ENCODE assay signal across 9 mouse cellular contexts in genomic region chr1:180481956-180482355, GRCm38 (mm10). TPM values are rescaled to one million over a fixed set of nuclear protein-coding genes. Genes with fewer than 3 reads are reported as not detected.
DNase-seq lines count a peak whose midpoint lies in the region; ATAC-seq and TF ChIP-seq lines count a peak whose summit lies in the region.
"Had no signal": no experiment of that assay in that cellular context is flagged by ENCODE, and none has a peak within 500 bp of the region (broad histone marks: within the 10 kb centered on the region; RNA-seq: fewer than 3 reads in every experiment).

No protein-coding gene starts in this region.

- ATAC-seq in kidney, embryonic 16.5 days (ENCODE audit: low FRiP score, low TSS enrichment): no peak; the same call in 1 of the 2 replicates
- ATAC-seq in embryonic facial prominence, embryonic 13.5 days (ENCODE audit: insufficient number of reproducible peaks, insufficient read depth, low FRiP score, low TSS enrichment, low read depth): no peak
- 0 out of 2 replicates have a peak, but pooled peaks have one; percentile 26 for ATAC-seq in intestine, embryonic 15.5 days
- 0 out of 2 replicates have a peak, but pooled peaks have one; percentile 23 for ATAC-seq in neural tube, embryonic 15.5 days (ENCODE audit: low FRiP score)

- no peak overlapping the region for H3K4me3 ChIP-seq in kidney, embryonic 16.5 days (ENCODE audit: low read length)
- no peak overlapping the region for H3K4me3 ChIP-seq in kidney, adult 2 months (ENCODE audit: insufficient read depth, low read depth, low read length)
- H3K4me3 ChIP-seq in embryonic facial prominence, embryonic 13.5 days: no peak overlapping the region
- H3K4me3 ChIP-seq in intestine, embryonic 15.5 days (replicated peaks): no peak overlapping the region
- H3K4me3 ChIP-seq in neural tube, embryonic 15.5 days (replicated peaks): peak overlapping the region; percentile 57

- DNase-seq in kidney, adult 2 months: no peak
- no peak for DNase-seq in testis, postnatal 14 days (ENCODE audit: low spot score)
- no peak for DNase-seq in layer of hippocampus, adult 8-10 months (ENCODE audit: low spot score in 2 of 2)
- no peak for DNase-seq in natural killer cell, adult 2 months (ENCODE audit: low spot score in 2 of 2)
- DNase-seq: lung, postnatal 10 days had no signal

- H3K36me3 ChIP-seq in kidney, embryonic 16.5 days (ENCODE audit: insufficient read depth, low read length): no peaks in the 10 kb centered on the region
- no peaks in the 10 kb centered on the region for H3K36me3 ChIP-seq in kidney, adult 2 months (ENCODE audit: control insufficient read depth, insufficient read depth, low read length)
- H3K36me3 ChIP-seq in embryonic facial prominence, embryonic 13.5 days: no peaks in the 10 kb centered on the region
- H3K36me3 ChIP-seq in intestine, embryonic 15.5 days: no peaks in the 10 kb centered on the region
- H3K36me3 ChIP-seq in neural tube, embryonic 15.5 days: no peaks in the 10 kb centered on the region

- TF ChIP-seq CTCF in kidney, adult 2 months (conservative IDR thresholded peaks at IDR 0.05; ENCODE audit: insufficient read depth, insufficient read length, low read depth, low read length): no peak

- no peaks in the 10 kb centered on the region for H3K9me3 ChIP-seq in kidney, embryonic 16.5 days (ENCODE audit: low read length)
- no peaks in the 10 kb centered on the region for H3K9me3 ChIP-seq in embryonic facial prominence, embryonic 13.5 days
- H3K9me3 ChIP-seq in intestine, embryonic 15.5 days: no peaks in the 10 kb centered on the region
- H3K9me3 ChIP-seq in neural tube, embryonic 15.5 days (replicated peaks): no peaks in the 10 kb centered on the region

- H3K4me2 ChIP-seq in kidney, embryonic 16.5 days (replicated peaks; ENCODE audit: low read depth, low read length): 0 out of 2 replicates have a peak overlapping the region, but pooled peaks have one; percentile 26
- H3K4me2 ChIP-seq in embryonic facial prominence, embryonic 13.5 days: peak overlapping the region; percentile 89
- H3K4me2 ChIP-seq in intestine, embryonic 15.5 days (replicated peaks): peak overlapping the region; percentile 88; the same call in 1 of the 2 replicates
- peak overlapping the region; percentile 65 for H3K4me2 ChIP-seq in neural tube, embryonic 15.5 days

- TF ChIP-seq POLR2A in kidney, adult 2 months (IDR thresholded peaks at IDR 0.05; ENCODE audit: low read depth, low read length): no peak

- H3K27ac ChIP-seq in kidney, embryonic 16.5 days (ENCODE audit: low read length): no peak overlapping the region
- no peak overlapping the region for H3K27ac ChIP-seq in kidney, adult 2 months (ENCODE audit: insufficient read depth, low read depth, low read length)
- H3K27ac ChIP-seq in embryonic facial prominence, embryonic 13.5 days: no peak overlapping the region
- H3K27ac ChIP-seq in intestine, embryonic 15.5 days: no peak overlapping the region
- H3K27ac ChIP-seq in neural tube, embryonic 15.5 days (replicated peaks): no peak overlapping the region

- H3K4me1 ChIP-seq in kidney, embryonic 16.5 days (ENCODE audit: insufficient read depth, low read length): peaks cover 22% of the 10 kb centered on the region
- no peaks in the 10 kb centered on the region for H3K4me1 ChIP-seq in kidney, adult 2 months (ENCODE audit: control insufficient read depth, insufficient read depth, low read length)
- H3K4me1 ChIP-seq in embryonic facial prominence, embryonic 13.5 days: peaks cover 29% of the 10 kb centered on the region
- peaks cover 19% of the 10 kb centered on the region for H3K4me1 ChIP-seq in intestine, embryonic 15.5 days (replicated peaks)
- H3K4me1 ChIP-seq in neural tube, embryonic 15.5 days: peaks cover 40% of the 10 kb centered on the region

- H3K27me3 ChIP-seq in kidney, embryonic 16.5 days (ENCODE audit: insufficient read depth, low read length): peaks cover 35% of the 10 kb centered on the region
- H3K27me3 ChIP-seq in kidney, adult 2 months (replicated peaks; ENCODE audit: control insufficient read depth, insufficient read depth, low read length): no peaks in the 10 kb centered on the region
- H3K27me3 ChIP-seq in embryonic facial prominence, embryonic 13.5 days: peaks cover 67% of the 10 kb centered on the region
- H3K27me3 ChIP-seq in intestine, embryonic 15.5 days (replicated peaks): peaks cover 34% of the 10 kb centered on the region
- H3K27me3 ChIP-seq in neural tube, embryonic 15.5 days (replicated peaks): peaks cover 17% of the 10 kb centered on the region

- H3K9ac ChIP-seq in kidney, embryonic 16.5 days (replicated peaks; ENCODE audit: low read length): no peak overlapping the region
- H3K9ac ChIP-seq in embryonic facial prominence, embryonic 13.5 days: peak overlapping the region; percentile 32; the same call in 1 of the 2 replicates
- H3K9ac ChIP-seq in intestine, embryonic 15.5 days: no peak overlapping the region
- 0 out of 2 replicates have a peak overlapping the region, but pooled peaks have one; percentile 46 for H3K9ac ChIP-seq in neural tube, embryonic 15.5 days (replicated peaks)

- WGBS in kidney, embryonic 16.5 days: 18% methylated on average over 10 of the region's 10 CpGs
- WGBS in kidney, adult 2 months: 26% methylated on average over 10 of the region's 10 CpGs
- WGBS in embryonic facial prominence, embryonic 13.5 days: 19% methylated on average over 10 of the region's 10 CpGs
- 37% methylated on average over 10 of the region's 10 CpGs for WGBS in intestine, embryonic 15.5 days
- WGBS in neural tube, embryonic 15.5 days: 12% methylated on average over 10 of the region's 10 CpGs

RNA-seq across cellular contexts. Expression of gene Stum, which starts 1.3 kb away (rescaled TPM):
- 1.3 and 2.2 TPM in 2 replicates for polyA plus RNA-seq in kidney, embryonic 16.5 days (2015; fragmentation: Nextera tagmentation; extraction: Ambion mirVana)
- polyA plus RNA-seq in kidney, adult 2 months (2012; rRNA removed): 0.69 and 1.1 TPM in 2 replicates
- 0.31 and 1.9 TPM in 2 replicates for polyA plus RNA-seq in embryonic facial prominence, embryonic 13.5 days (2015; fragmentation: Nextera tagmentation; extraction: Ambion mirVana)
- 1.4 and 1.6 TPM in 2 replicates for polyA plus RNA-seq in intestine, embryonic 15.5 days (2015; fragmentation: Nextera tagmentation; extraction: Ambion mirVana)
- polyA plus RNA-seq in neural tube, embryonic 15.5 days (2015; fragmentation: Nextera tagmentation; extraction: Ambion mirVana): 21.8 and 23.5 TPM in 2 replicates
- total RNA-seq in layer of hippocampus, adult 8-10 months (2022): 100 to 1,000 TPM; 255 to 302 (median 277) TPM

Comparison
In these comparisons a context has a peak if more than half of its experiments do, and no peak if none do; other contexts are left out.
1. ATAC-seq: peak in intestine, embryonic 15.5 days (single experiment) and neural tube, embryonic 15.5 days (single experiment); none in kidney, embryonic 16.5 days (single experiment) and embryonic facial prominence, embryonic 13.5 days (single experiment).
2. H3K4me2 ChIP-seq: peak in every context shown above with its lines; median percentile 89 in embryonic facial prominence, embryonic 13.5 days; 88 in intestine, embryonic 15.5 days; 65 in neural tube, embryonic 15.5 days; 26 in kidney, embryonic 16.5 days.
3. H3K9ac ChIP-seq: peak in embryonic facial prominence, embryonic 13.5 days (single experiment) and neural tube, embryonic 15.5 days (single experiment); none in kidney, embryonic 16.5 days (single experiment) and intestine, embryonic 15.5 days (single experiment).